Comparison of ENCODE assay signal across 8 mouse cellular contexts in the genomic region with DNA sequence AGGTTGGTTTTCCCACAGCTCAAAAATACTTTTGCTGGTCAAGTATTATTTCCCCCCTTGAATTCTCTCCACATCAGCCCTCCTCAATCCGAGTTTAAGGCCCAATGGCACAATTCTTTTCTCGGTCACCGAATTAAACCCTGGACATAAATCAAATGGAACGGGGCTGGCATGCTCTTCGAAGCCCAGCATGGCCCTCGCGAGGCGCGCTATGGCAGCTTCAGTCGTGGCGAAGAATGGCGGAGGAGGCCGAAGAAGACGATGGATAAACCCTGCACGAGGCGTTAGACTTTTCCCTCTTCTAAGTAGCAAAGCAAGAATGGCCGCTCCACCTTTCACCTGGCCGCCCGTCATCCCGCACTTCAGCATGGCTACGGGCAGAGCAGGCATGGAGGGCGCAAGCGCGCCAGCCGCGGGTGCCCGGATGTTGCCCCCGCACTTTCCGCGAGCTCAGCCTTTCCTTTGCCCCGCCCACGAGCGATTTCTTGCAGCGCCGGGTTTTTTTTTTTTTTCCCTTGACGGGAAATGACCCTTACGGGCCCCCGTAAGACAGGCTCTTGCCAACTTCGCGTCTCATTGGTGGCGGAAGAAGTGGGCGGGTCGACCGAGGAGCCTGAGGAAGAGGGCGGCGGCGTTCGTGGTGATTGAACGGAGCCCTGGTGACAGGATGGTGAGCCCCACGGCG. TPM values are rescaled to one million over a fixed set of nuclear protein-coding genes. Genes with fewer than 3 reads are reported as not detected.
DNase-seq lines count a peak whose midpoint lies in the region; ATAC-seq and TF ChIP-seq lines count a peak whose summit lies in the region.

A gene (minus strand): TSS at position 427 of the 685 bp plus-strand sequence.
A gene (plus strand): TSS at position 563 of the 685 bp plus-strand sequence.

- under 1% methylated on average over 51 of the region's 51 CpGs for WGBS in cerebellum, adult 2 months
- 1% methylated on average over 51 of the region's 51 CpGs for WGBS in forebrain, postnatal 0 days
- WGBS in lung, embryonic 15.5 days = 2% methylated on average over 51 of the region's 51 CpGs

- TF ChIP-seq CTCF in MEL (IDR thresholded peaks at IDR 0.05 in 2 of 3, conservative IDR thresholded peaks at IDR 0.05 in 1 of 3; ENCODE audit: control insufficient read depth in 1 of 3, insufficient read depth in 1 of 3, low read depth in 2 of 3, low read length in 3 of 3, poor library complexity in 1 of 3, severe bottlenecking in 1 of 3) = no peak
- no peak for TF ChIP-seq CTCF in cerebellum, adult 2 months (IDR thresholded peaks at IDR 0.05; ENCODE audit: borderline replicate concordance, insufficient read depth, low read depth, low read length)
- no peak for TF ChIP-seq CTCF in forebrain, postnatal 0 days (IDR thresholded peaks at IDR 0.05; ENCODE audit: low read depth)

- peak within 1 kb of the TSS; percentile 67 to 77 for H3K4me3 ChIP-seq in MEL (ENCODE audit: control insufficient read depth in 1 of 2, insufficient read depth in 1 of 2, low read depth in 2 of 2, low read length in 2 of 2)
- peak within 1 kb of the TSS; percentile 76 for H3K4me3 ChIP-seq in cerebellum, adult 2 months (replicated peaks; ENCODE audit: insufficient read depth, low read depth, low read length)
- H3K4me3 ChIP-seq in forebrain, postnatal 0 days (ENCODE audit: low read depth, low read length) = peak within 1 kb of the TSS; percentile 98
- H3K4me3 ChIP-seq in lung, embryonic 15.5 days = peak within 1 kb of the TSS; percentile 99

- H3K27me3 ChIP-seq in MEL (ENCODE audit: control insufficient read depth in 1 of 2, insufficient read depth in 2 of 2, low read length in 2 of 2) = no peaks in the 10 kb centered on the region
- H3K27me3 ChIP-seq in cerebellum, adult 2 months (ENCODE audit: control insufficient read depth, insufficient read depth, low read length) = no peaks in the 10 kb centered on the region
- H3K27me3 ChIP-seq in forebrain, postnatal 0 days (ENCODE audit: insufficient read depth, low read length) = no peaks in the 10 kb centered on the region
- no peaks in the 10 kb centered on the region for H3K27me3 ChIP-seq in lung, embryonic 15.5 days

- TF ChIP-seq RAD21 in MEL (IDR thresholded peaks at IDR 0.05; ENCODE audit: low read depth, low read length) = no peak

- peak; percentile 94 for ATAC-seq in forebrain, postnatal 0 days
- ATAC-seq in lung, embryonic 15.5 days (ENCODE audit: borderline replicate concordance, extremely low read depth, low FRiP score, low TSS enrichment) = peak; percentile 90

- peak within 1 kb of the TSS; percentile 82 for H3K9ac ChIP-seq in MEL (ENCODE audit: control insufficient read depth, low read depth, low read length, poor library complexity, severe bottlenecking)
- peak within 1 kb of the TSS; percentile 93 for H3K9ac ChIP-seq in forebrain, postnatal 0 days
- H3K9ac ChIP-seq in lung, embryonic 15.5 days = peak within 1 kb of the TSS; percentile 92

- no peaks in the 10 kb centered on the region for H3K9me3 ChIP-seq in MEL (replicated peaks; ENCODE audit: insufficient read depth, low read length)
- H3K9me3 ChIP-seq in forebrain, postnatal 0 days (ENCODE audit: low read length) = no peaks in the 10 kb centered on the region
- H3K9me3 ChIP-seq in lung, embryonic 15.5 days = no peaks in the 10 kb centered on the region

- H3K4me2 ChIP-seq in forebrain, postnatal 0 days (ENCODE audit: low read depth) = peak within 1 kb of the TSS; percentile 64
- peak within 1 kb of the TSS; percentile 87 for H3K4me2 ChIP-seq in lung, embryonic 15.5 days

- peaks cover 0 to 11% of the 10 kb centered on the region in 2 experiments; a peak in 3 of 4 replicates for H3K36me3 ChIP-seq in MEL (ENCODE audit: control insufficient read depth in 1 of 2, insufficient read depth in 2 of 2, low read length in 2 of 2)
- H3K36me3 ChIP-seq in forebrain, postnatal 0 days (ENCODE audit: insufficient read depth) = 0 out of 2 replicates have a peak, but pooled peaks cover 4% of the 10 kb centered on the region
- H3K36me3 ChIP-seq in lung, embryonic 15.5 days = 0 out of 2 replicates have a peak, but pooled peaks cover 4% of the 10 kb centered on the region

- peak within 1 kb of the TSS; percentile 35 for H3K27ac ChIP-seq in MEL (ENCODE audit: control insufficient read depth, low read depth, low read length)
- peak within 1 kb of the TSS; percentile 70 for H3K27ac ChIP-seq in cerebellum, adult 2 months (ENCODE audit: insufficient read depth, low read length)
- H3K27ac ChIP-seq in forebrain, postnatal 0 days (ENCODE audit: low read depth, low read length) = peak within 1 kb of the TSS; percentile 86
- peak within 1 kb of the TSS; percentile 70 for H3K27ac ChIP-seq in lung, embryonic 15.5 days

- DNase-seq in MEL (ENCODE audit: low read depth, low spot score) = peak; percentile 99
- peak; percentile 99 for DNase-seq in cerebellum, adult 2 months
- peak; percentile 100 for DNase-seq in forebrain, postnatal 0 days
- peak; percentile 99 for DNase-seq in heart, postnatal 4 days
- peak; percentile 96 for DNase-seq in layer of hippocampus, adult 8-10 months (ENCODE audit: low spot score in 2 of 2)
- peak; percentile 95 for DNase-seq in ovary, adult 18-20 months (ENCODE audit: low spot score)
- DNase-seq in thymus, postnatal 0 days (ENCODE audit: low spot score) = peak; percentile 99

- peaks cover 0 to 10% of the 10 kb centered on the region in 2 experiments; a peak in 2 of 4 replicates for H3K4me1 ChIP-seq in MEL (ENCODE audit: control insufficient read depth in 1 of 2, insufficient read depth in 2 of 2, low read length in 2 of 2)
- H3K4me1 ChIP-seq in cerebellum, adult 2 months (ENCODE audit: control insufficient read depth, insufficient read depth, low read length) = no peaks in the 10 kb centered on the region
- peaks cover 11% of the 10 kb centered on the region for H3K4me1 ChIP-seq in forebrain, postnatal 0 days (ENCODE audit: insufficient read depth)
- H3K4me1 ChIP-seq in lung, embryonic 15.5 days = peaks cover 9% of the 10 kb centered on the region; the same call in 1 of the 2 replicates

- H3K79me2 ChIP-seq in MEL (ENCODE audit: control insufficient read depth, insufficient read depth, low read length, poor library complexity) = peaks cover 13% of the 10 kb centered on the region

- peak; percentile 65 to 89; a peak in 3 of 4 replicates for TF ChIP-seq POLR2A in MEL (IDR thresholded peaks at IDR 0.05; ENCODE audit: control insufficient read depth in 1 of 2, insufficient read depth in 1 of 2, low read depth in 1 of 2, low read length in 2 of 2, poor library complexity in 1 of 2)
- TF ChIP-seq POLR2A in cerebellum, adult 2 months (IDR thresholded peaks at IDR 0.05; ENCODE audit: borderline replicate concordance, insufficient read depth, low read length) = peak; percentile 84

- peak in 1 of 2 experiments; percentile 41; a peak in 1 of 4 replicates for TF ChIP-seq EP300 in MEL (IDR thresholded peaks at IDR 0.05; ENCODE audit: low read depth in 1 of 2, low read length in 2 of 2)

TF ChIP-seq in MEL, 35 proteins besides CTCF, POLR2A, EP300 and RAD21 (continues in another document):
- TF ChIP-seq MAZ (IDR thresholded peaks at IDR 0.05; ENCODE audit: low read depth, low read length) (peak; percentile 99), NRF1 (IDR thresholded peaks at IDR 0.05; ENCODE audit: insufficient read depth, low read depth, low read length, poor library complexity, severe bottlenecking) (peak; percentile 77), SIN3A (IDR thresholded peaks at IDR 0.05; ENCODE audit: low read length) (peak; percentile 97), HCFC1 (IDR thresholded peaks at IDR 0.05; ENCODE audit: low read depth, low read length) (peak; percentile 95), MXI1 (IDR thresholded peaks at IDR 0.05; ENCODE audit: low read depth, low read length) (peak; percentile 87), NELFE (IDR thresholded peaks at IDR 0.05; ENCODE audit: low read depth, low read length) (peak; percentile 84), POLR2AphosphoS2 (IDR thresholded peaks at IDR 0.05; ENCODE audit: low read length) (peak; percentile 75), E2F4 (IDR thresholded peaks at IDR 0.05; ENCODE audit: borderline replicate concordance, low read depth, low read length) (peak; percentile 87; the same call in 1 of the 2 replicates), RCOR1 (IDR thresholded peaks at IDR 0.05; ENCODE audit: low read depth, low read length) (no peak), KAT2A (conservative IDR thresholded peaks at IDR 0.05; ENCODE audit: low read depth, low read length) (peak; percentile 60; the same call in 1 of the 2 replicates), MYB (IDR thresholded peaks at IDR 0.05; ENCODE audit: low read depth, low read length) (no peak), USF1 (IDR thresholded peaks at IDR 0.05; ENCODE audit: low read depth, low read length) (peak; percentile 14), ZMIZ1 (IDR thresholded peaks at IDR 0.05; ENCODE audit: low read depth, low read length) (peak; percentile 79), MAX (IDR thresholded peaks at IDR 0.05; ENCODE audit: low read length) (peak; percentile 90), ZNF384 (IDR thresholded peaks at IDR 0.05; ENCODE audit: low read depth, low read length) (peak; percentile 100)

RNA-seq across cellular contexts. Expression of the first gene that starts in this region (rescaled TPM):
- 7.3 and 9.1 TPM in 2 replicates for total RNA-seq in MEL (2012; rRNA removed)
- polyA plus RNA-seq in MEL (2012; ENCODE audit: insufficient read depth in 1 of 2, insufficient read length in 2 of 2, low read depth in 1 of 2, low replicate concordance in 2 of 2, missing spikeins in 1 of 2) = 10 to 100 TPM in 1 of 2 experiments, not detected in 1; 11.1 TPM
- polyA plus RNA-seq in cerebellum, adult 2 months (2012; rRNA removed) = 6.9 TPM in 2 replicates
- total RNA-seq in forebrain, postnatal 0 days (2014; rRNA removed) = 16.4 and 20.0 TPM in 2 replicates
- 14.1 and 14.6 TPM in 2 replicates for polyA plus RNA-seq in forebrain, postnatal 0 days (2015; fragmentation: Nextera tagmentation; extraction: Ambion mirVana)
- 1 to 10 TPM; 1.7 to 2.8 TPM for total RNA-seq in heart, postnatal 4 days (2021)
- total RNA-seq in layer of hippocampus, adult 8-10 months (2022) = 1 to 10 TPM; 3.2 to 5.0 (median 4.1) TPM
- 7.7 and 9.2 TPM in 2 replicates for polyA plus RNA-seq in lung, embryonic 15.5 days (2015; fragmentation: Nextera tagmentation; extraction: Ambion mirVana)
- polyA plus RNA-seq in thymus, postnatal 0 days (2015; fragmentation: Nextera tagmentation; extraction: Ambion mirVana) = 11.5 and 12.3 TPM in 2 replicates

RNA-seq across cellular contexts. Expression of the second gene that starts in this region (rescaled TPM):
- total RNA-seq in MEL (2012; rRNA removed) = 91.9 and 92.1 TPM in 2 replicates
- polyA plus RNA-seq in MEL (2012; ENCODE audit: insufficient read depth in 1 of 2, insufficient read length in 2 of 2, low read depth in 1 of 2, low replicate concordance in 2 of 2, missing spikeins in 1 of 2) = 100 to 1,000 TPM; 101 to 424 TPM
- polyA plus RNA-seq in cerebellum, adult 2 months (2012; rRNA removed) = 170 and 180 TPM in 2 replicates
- total RNA-seq in forebrain, postnatal 0 days (2014; rRNA removed) = 142 and 157 TPM in 2 replicates
- 364 and 391 TPM in 2 replicates for polyA plus RNA-seq in forebrain, postnatal 0 days (2015; fragmentation: Nextera tagmentation; extraction: Ambion mirVana)
- total RNA-seq in heart, postnatal 4 days (2021) = 100 to 1,000 TPM; 120 to 132 TPM
- 100 to 1,000 TPM; 164 to 207 (median 188) TPM for total RNA-seq in layer of hippocampus, adult 8-10 months (2022)
- polyA plus RNA-seq in lung, embryonic 15.5 days (2015; fragmentation: Nextera tagmentation; extraction: Ambion mirVana) = 211 and 224 TPM in 2 replicates
- 198 and 215 TPM in 2 replicates for polyA plus RNA-seq in thymus, postnatal 0 days (2015; fragmentation: Nextera tagmentation; extraction: Ambion mirVana)

Comparison
In these comparisons a context has a peak if more than half of its experiments do, and no peak if none do; other contexts are left out.
1. Peak in every context shown above with its lines: DNase-seq, ATAC-seq, H3K4me3 ChIP-seq and H3K27ac ChIP-seq.
2. H3K27ac ChIP-seq: peak in every context shown above with its lines; median percentile 86 in forebrain, postnatal 0 days; 70 in cerebellum, adult 2 months; 70 in lung, embryonic 15.5 days; 35 in MEL.